Mouse (Mus musculus) ES-E14 (cell line): Measurements from ENCODE around the gene Epha4. TPM values are rescaled to one million over a fixed set of nuclear protein-coding genes. Genes with fewer than 3 reads are reported as not detected.

ENCODE experiments used
- DNase-seq: peaks from one replicate; pipeline ENCODE4 v3.0.0-alpha.2; 2013; ENCODE audit warnings: low read depth, low spot score
- H3K27ac ChIP-seq: 2 replicates; pipeline ENCODE4 v1.5.1; 2012; ENCODE audit warnings: low read depth, mild to moderate bottlenecking, low read length, moderate library complexity, mixed read lengths; ENCODE audit not compliant: poor library complexity, insufficient read depth, severe bottlenecking
- H3K36me3 ChIP-seq: 2 replicates; pipeline ENCODE4 v1.6.1; 2012; ENCODE audit warnings: mild to moderate bottlenecking, low read length, moderate library complexity, mixed read lengths; ENCODE audit not compliant: control insufficient read depth, poor library complexity, insufficient read depth, severe bottlenecking
- H3K4me1 ChIP-seq, 2 experiments: fragments of 150-350 bp in 1 of 2; sonication (generic) in 1 of 2; 2 replicates each; pipeline ENCODE4 v1.6.1; 2012; ENCODE audit warnings: low read length in 2 of 2, mild to moderate bottlenecking in 1 of 2, mixed read lengths in 1 of 2; ENCODE audit not compliant: control insufficient read depth in 2 of 2, insufficient read depth in 2 of 2, poor library complexity in 1 of 2
- H3K4me3 ChIP-seq, 2 experiments: fragments of 150-350 bp in 1 of 2; sonication (generic) in 1 of 2; 2 replicates each; pipeline ENCODE4 v1.5.1; 2012; ENCODE audit warnings: low read length in 2 of 2, low read depth in 1 of 2, mild to moderate bottlenecking in 1 of 2, mixed read lengths in 1 of 2; ENCODE audit not compliant: insufficient read depth in 1 of 2, poor library complexity in 1 of 2, severe bottlenecking in 1 of 2
- H3K9ac ChIP-seq: 2 replicates; pipeline ENCODE4 v1.6.1; 2012; ENCODE audit warnings: low read depth, mild to moderate bottlenecking, low read length, mixed read lengths; ENCODE audit not compliant: poor library complexity, insufficient read depth, severe bottlenecking
- H3K9me3 ChIP-seq: fragments of 150-350 bp; sonication (generic); 2 replicates; pipeline ENCODE4 v1.6.1; 2012; ENCODE audit warnings: low read depth, mild to moderate bottlenecking, low read length; ENCODE audit not compliant: control insufficient read depth, insufficient read depth
- CHD2 ChIP-seq: IDR thresholded peaks from 2 replicates; pipeline ENCODE4 v1.6.1; 2014; ENCODE audit warnings: mild to moderate bottlenecking, low read depth, low read length, inconsistent platforms
- HCFC1 ChIP-seq: IDR thresholded peaks from 2 replicates; pipeline ENCODE4 v1.6.1; 2012; ENCODE audit warnings: low read length, inconsistent platforms, borderline replicate concordance; ENCODE audit not compliant: insufficient read depth
- MAFK ChIP-seq: IDR thresholded peaks from 2 replicates; pipeline ENCODE4 v1.6.1; 2014; ENCODE audit warnings: mild to moderate bottlenecking, low read depth, low read length, inconsistent platforms; ENCODE audit not compliant: insufficient read depth
- ZC3H11A ChIP-seq: IDR thresholded peaks from 2 replicates; pipeline ENCODE4 v1.6.1; 2012; ENCODE audit warnings: low read depth, mild to moderate bottlenecking, inconsistent platforms, low read length, borderline replicate concordance
- ZNF384 ChIP-seq: IDR thresholded peaks from 2 replicates; pipeline ENCODE4 v1.6.1; 2012; ENCODE audit warnings: low read depth, low read length, inconsistent platforms
- in situ Hi-C, 2 experiments: fragments of 600-800 bp; cut with MboI; formaldehyde crosslinking; loops; one replicate each; pipeline ENCODE4 v1.15.1; 2025; ENCODE audit warnings: low sequenced_read_pairs in 2 of 2, inconsistent platforms in 1 of 2; ENCODE audit not compliant: unreplicated experiment in 2 of 2
- total RNA-seq: library from RNA; depleted of rRNA; stranded (reverse); fragments of 300-350 nt; gene quantifications from 2 replicates; pipeline ENCODE4 v1.2.3, GENCODE M21; 2012

Gene Epha4
- total RNA-seq, 1 experiment, result 99.7 TPM

GRCm38 (mm10) chr1:77510623-77511022 lies 4.3 kb downstream of the Epha4 start:
- TF ChIP-seq ZC3H11A (no peak), CHD2 (no peak), HCFC1 (no peak), MAFK (no peak), ZNF384 (no peak)
- H3K9ac ChIP-seq, result no peak overlapping the region
- no peak for DNase-seq
- peaks cover 4% of the 10 kb centered on the region in 2 experiments for H3K4me1 ChIP-seq
- in situ Hi-C loops, result no loop called here
- H3K27ac ChIP-seq, result no peak overlapping the region
- no peaks in the 10 kb centered on the region for H3K9me3 ChIP-seq
- H3K36me3 ChIP-seq, result peaks cover 10% of the 10 kb centered on the region
- H3K4me3 ChIP-seq, result no peak overlapping the region

DNA sequence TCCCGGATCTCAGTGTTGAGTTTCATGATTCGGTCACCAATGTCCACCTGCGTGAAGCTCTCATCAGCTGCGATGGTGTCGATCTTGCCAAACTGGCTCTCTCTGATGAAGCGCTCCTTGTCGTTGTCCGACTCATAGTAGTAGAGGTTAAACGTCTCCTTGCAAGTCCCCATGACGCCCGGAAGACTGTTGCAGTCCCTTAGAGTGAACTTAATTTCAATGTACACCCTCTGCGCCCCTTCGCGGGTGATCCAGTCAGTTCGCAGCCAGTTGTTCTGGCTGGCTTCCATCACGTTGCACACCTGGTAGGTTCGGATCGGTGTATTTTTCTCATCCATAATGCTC lies 8.1 kb downstream of the Epha4 start:
- H3K27ac ChIP-seq, result no peak overlapping the region
- H3K9me3 ChIP-seq, result no peaks in the 10 kb centered on the region
- no peak for TF ChIP-seq ZNF384
- TF ChIP-seq MAFK, result no peak
- no peak for TF ChIP-seq ZC3H11A
- no peak for TF ChIP-seq HCFC1
- TF ChIP-seq CHD2, result no peak
- in situ Hi-C loops, result no loop called here
- H3K36me3 ChIP-seq, result peaks cover 13% of the 10 kb centered on the region
- H3K4me1 ChIP-seq, result peaks cover 6 to 20% of the 10 kb centered on the region in 2 experiments
- H3K4me3 ChIP-seq, result no peak overlapping the region
- no peak overlapping the region for H3K9ac ChIP-seq
- DNase-seq, result no peak

- Histone ChIP-seq H3K4me1 (peaks cover 6 to 20% of the 10 kb centered on the region in 2 experiments), H3K36me3 (peaks cover 13% of the 10 kb centered on the region), H3K9me3 (no peaks in the 10 kb centered on the region), H3K9ac (no peak overlapping the region), H3K4me3 (peak overlapping the region; percentile 4 to 23; a peak in 1 of 4 replicates), H3K27ac (no peak overlapping the region)
- in situ Hi-C loops, result no loop called here
- no peak for DNase-seq
- TF ChIP-seq ZNF384, result no peak
- no peak for TF ChIP-seq HCFC1
- no peak for TF ChIP-seq MAFK
- TF ChIP-seq ZC3H11A, result no peak
- TF ChIP-seq CHD2, result no peak
These were observed 8.6 kb downstream of the Epha4 start for GRCm38 (mm10) chr1:77506038-77506855.

GRCm38 (mm10) chr1:77505263-77505662 lies 9.6 kb downstream of the Epha4 start:
- no peak overlapping the region for H3K4me3 ChIP-seq

More at GRCm38 (mm10) chr1:77505263-77505662, 9.6 kb downstream of the Epha4 start:
- Histone ChIP-seq H3K9me3 (no peaks in the 10 kb centered on the region), H3K36me3 (peaks cover 13% of the 10 kb centered on the region), H3K4me1 (peaks cover 8 to 18% of the 10 kb centered on the region in 2 experiments), H3K27ac (no peak overlapping the region), H3K9ac (no peak overlapping the region)
- DNase-seq, result no peak
- TF ChIP-seq HCFC1 (no peak), MAFK (no peak), ZNF384 (no peak), ZC3H11A (no peak), CHD2 (no peak)
- in situ Hi-C loops, result no loop called here
